Mouse (Mus musculus) kidney, adult 2 months (tissue): ENCODE data around the gene Med12l. TPM values are rescaled to one million over a fixed set of nuclear protein-coding genes. Genes with fewer than 3 reads are reported as not detected.

Experiments
- DNase-seq: peaks from one replicate; pipeline ENCODE4 v3.0.0; 2021
- H3K27ac ChIP-seq: fragments of 200-500 bp; 2 replicates; pipeline ENCODE4 v1.5.1; 2012; ENCODE audit warnings: low read depth, low read length, control low read depth, inconsistent platforms; ENCODE audit not compliant: insufficient read depth
- H3K27me3 ChIP-seq: fragments of 200-500 bp; replicated peaks from 2 replicates; pipeline ENCODE4 v1.6.1; 2012; ENCODE audit warnings: mild to moderate bottlenecking, moderate library complexity, low read length, inconsistent platforms; ENCODE audit not compliant: control insufficient read depth, insufficient read depth
- H3K36me3 ChIP-seq: fragments of 200-500 bp; 2 replicates; pipeline ENCODE4 v1.6.1; 2012; ENCODE audit warnings: mild to moderate bottlenecking, moderate library complexity, low read length, inconsistent platforms; ENCODE audit not compliant: control insufficient read depth, insufficient read depth
- H3K4me1 ChIP-seq: fragments of 200-500 bp; 2 replicates; pipeline ENCODE4 v1.6.1; 2011; ENCODE audit warnings: low read length; ENCODE audit not compliant: control insufficient read depth, insufficient read depth
- H3K4me3 ChIP-seq: fragments of 200-500 bp; 2 replicates; pipeline ENCODE4 v1.5.1; 2011; ENCODE audit warnings: mild to moderate bottlenecking, low read depth, low read length, control low read depth; ENCODE audit not compliant: insufficient read depth
- CTCF ChIP-seq: fragments of 200-500 bp; conservative IDR thresholded peaks from 2 replicates; pipeline ENCODE4 v1.5.1; 2011; ENCODE audit warnings: low read depth, mild to moderate bottlenecking, control low read depth, low read length, moderate library complexity, mixed read lengths; ENCODE audit not compliant: insufficient read depth, insufficient read length
- POLR2A ChIP-seq: fragments of 200-500 bp; IDR thresholded peaks from one replicate; pipeline ENCODE4 v1.6.1; 2011; ENCODE audit warnings: low read depth, low read length, control low read depth
- WGBS: fragments of 180-500 bp; shearing (Covaris S2); methylation state at CpG from one replicate; pipeline ENCODE4 v1.1.7; 2018; 5-methylcytosine and 5-hydroxymethylcytosine counted together
- polyA plus RNA-seq: library from polyadenylated mRNA; depleted of rRNA; stranded (reverse); fragments of >200 nt; gene quantifications from 2 replicates; pipeline ENCODE4 v1.2.3, GENCODE M21; 2012

Gene Med12l
- polyA plus RNA-seq, 1 experiment = 0.64 TPM

DNA sequence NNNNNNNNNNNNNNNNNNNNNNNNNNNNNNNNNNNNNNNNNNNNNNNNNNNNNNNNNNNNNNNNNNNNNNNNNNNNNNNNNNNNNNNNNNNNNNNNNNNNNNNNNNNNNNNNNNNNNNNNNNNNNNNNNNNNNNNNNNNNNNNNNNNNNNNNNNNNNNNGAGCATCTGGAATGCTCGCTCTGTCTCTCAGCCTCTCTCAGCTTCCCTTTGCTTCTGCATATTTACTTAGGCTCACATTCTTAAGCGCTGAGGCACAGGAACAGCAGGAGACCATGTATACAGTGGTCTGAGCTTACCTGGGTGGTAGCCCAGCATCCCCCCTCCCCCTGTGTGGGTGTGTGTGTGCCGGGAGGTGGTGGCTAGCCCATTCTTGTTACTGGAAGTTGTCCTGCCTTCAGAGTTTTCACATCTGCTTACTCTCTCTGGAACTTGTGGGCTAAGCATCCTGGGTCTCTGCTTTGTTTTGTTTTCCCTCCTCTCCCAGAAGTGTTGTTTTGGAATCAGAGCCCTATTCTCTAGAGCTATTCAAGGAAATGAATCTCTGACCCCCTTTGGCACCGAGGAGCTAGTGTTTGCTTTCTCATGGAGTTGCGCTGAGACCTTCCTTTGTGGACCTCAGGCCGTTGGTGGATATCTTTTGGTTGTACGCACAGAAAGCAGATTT, 115.6 kb downstream of the Med12l start:
- no peak for DNase-seq
- no peak overlapping the region for H3K4me3 ChIP-seq
- H3K27ac ChIP-seq = no peak overlapping the region
- WGBS = 46% methylated on average over 7 of the region's 7 CpGs
- H3K27me3 ChIP-seq = no peaks in the 10 kb centered on the region
- H3K36me3 ChIP-seq = no peaks in the 10 kb centered on the region
- no peaks in the 10 kb centered on the region for H3K4me1 ChIP-seq
- TF ChIP-seq CTCF (no peak), POLR2A (no peak)

GRCm38 (mm10) chr3:59121780-59122449, 116.3 kb downstream of the Med12l start:
- TF ChIP-seq CTCF (no peak), POLR2A (no peak)
- WGBS = 68% methylated on average over 7 of the region's 7 CpGs
- Histone ChIP-seq H3K27ac (no peak overlapping the region), H3K27me3 (no peaks in the 10 kb centered on the region), H3K36me3 (no peaks in the 10 kb centered on the region), H3K4me3 (no peak overlapping the region), H3K4me1 (no peaks in the 10 kb centered on the region)
- DNase-seq = no peak

DNA sequence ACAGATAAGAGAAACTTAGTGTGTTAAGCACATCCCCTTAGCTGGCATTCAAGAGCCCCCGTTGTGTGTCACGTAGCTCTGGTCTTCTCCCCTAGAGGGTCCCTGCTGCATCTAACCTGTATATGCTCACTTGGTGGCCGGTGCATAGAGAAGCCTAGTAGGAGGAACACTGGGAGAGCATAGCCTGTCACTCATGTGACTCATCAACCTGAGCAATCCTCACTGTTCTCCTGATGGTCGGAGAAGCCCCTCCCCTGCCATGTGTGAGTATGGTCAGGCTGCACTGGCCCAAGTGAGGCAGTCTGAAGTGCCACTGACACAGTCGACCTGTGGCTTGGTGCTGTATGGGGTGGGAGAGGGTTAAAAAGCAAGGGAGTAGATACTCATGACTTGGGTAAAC, 119.4 kb downstream of the Med12l start:
- H3K36me3 ChIP-seq = no peaks in the 10 kb centered on the region
- H3K27ac ChIP-seq = no peak overlapping the region
- DNase-seq = no peak
- H3K4me1 ChIP-seq = no peaks in the 10 kb centered on the region
- TF ChIP-seq POLR2A = no peak
- TF ChIP-seq CTCF = no peak
- no peak overlapping the region for H3K4me3 ChIP-seq
- 73% methylated on average over 5 of the region's 5 CpGs for WGBS
- H3K27me3 ChIP-seq = no peaks in the 10 kb centered on the region

GRCm38 (mm10) chr3:59125783-59126555, 120.3 kb downstream of the Med12l start:
- no peaks in the 10 kb centered on the region for H3K27me3 ChIP-seq
- TF ChIP-seq CTCF (no peak), POLR2A (no peak)
- no peak overlapping the region for H3K27ac ChIP-seq
- H3K36me3 ChIP-seq = no peaks in the 10 kb centered on the region
- H3K4me1 ChIP-seq = no peaks in the 10 kb centered on the region
- H3K4me3 ChIP-seq = no peak overlapping the region
- WGBS = 45% methylated on average over 7 of the region's 7 CpGs
- DNase-seq = no peak

- 86% methylated on average over 20 of the region's 20 CpGs for WGBS
- no peak overlapping the region for H3K27ac ChIP-seq
- no peaks in the 10 kb centered on the region for H3K4me1 ChIP-seq
- no peak overlapping the region for H3K4me3 ChIP-seq
- no peaks in the 10 kb centered on the region for H3K36me3 ChIP-seq
- no peak for DNase-seq
- H3K27me3 ChIP-seq = no peaks in the 10 kb centered on the region
- TF ChIP-seq POLR2A = no peak
Observed at GRCm38 (mm10) chr3:59128681-59129080, 123.1 kb downstream of the Med12l start.

GRCm38 (mm10) chr3:59129547-59129946, 123.9 kb downstream of the Med12l start:
- whole genome bisulfite sequencing = 75% methylated on average over 3 of the region's 3 CpGs
- H3K27me3 ChIP-seq = no peaks in the 10 kb centered on the region
- no peak overlapping the region for H3K27ac ChIP-seq
- H3K4me1 ChIP-seq = no peaks in the 10 kb centered on the region
- H3K4me3 ChIP-seq = no peak overlapping the region
- no peaks in the 10 kb centered on the region for H3K36me3 ChIP-seq
- no peak for DNase-seq
- TF ChIP-seq CTCF (no peak), POLR2A (no peak)

DNA sequence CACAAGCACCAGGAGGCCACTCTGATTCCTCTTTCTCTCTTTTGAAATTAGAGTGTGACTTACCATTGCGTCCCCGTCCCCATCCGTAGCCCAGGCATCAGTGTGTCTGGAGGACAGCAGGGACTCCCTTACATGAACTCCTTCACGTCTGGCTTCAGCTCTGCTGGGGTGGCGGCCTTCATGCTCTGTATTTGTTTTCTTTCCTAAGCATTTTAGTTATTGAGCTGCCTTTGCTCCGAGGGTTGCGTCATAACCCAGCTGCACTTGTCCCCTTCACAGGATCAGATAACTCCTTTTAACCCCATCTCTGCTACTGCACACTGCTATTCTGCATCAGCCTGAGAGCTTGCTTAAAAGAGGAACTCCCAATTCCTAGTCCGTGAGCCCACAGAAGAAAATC, 124.8 kb downstream of the Med12l start:
- H3K36me3 ChIP-seq = no peaks in the 10 kb centered on the region
- H3K4me3 ChIP-seq = peak overlapping the region; percentile 16
- peak; percentile 22 for DNase-seq
- 44% methylated on average over 8 of the region's 8 CpGs for WGBS
- H3K27me3 ChIP-seq = no peaks in the 10 kb centered on the region
- H3K27ac ChIP-seq = no peak overlapping the region
- no peak for TF ChIP-seq CTCF
- TF ChIP-seq POLR2A = no peak
- H3K4me1 ChIP-seq = no peaks in the 10 kb centered on the region
